Mouse (Mus musculus): ENCODE measurements around the gene Tbc1d22a. TPM values are rescaled to one million over a fixed set of nuclear protein-coding genes. Genes with fewer than 3 reads are reported as not detected.
"Not testable (repeated sequence)": the region's sequence is repeated elsewhere in the genome, so short reads cannot be mapped to it uniquely, and the experiment has no call there.

Gene Tbc1d22a
- 10 to 100 TPM; 25.1 to 25.2 TPM for total RNA-seq (2021)
- long read RNA-seq, transcript Tbc1d22a-201 (13 exons, 3,229 nt), result major isoform, 17 of 26 reads
- long read RNA-seq, partial matches to known transcripts, result 2 of 26 reads
- long read RNA-seq, other reads (novel, unspliced or antisense), result 7 of 26 reads

DNA sequence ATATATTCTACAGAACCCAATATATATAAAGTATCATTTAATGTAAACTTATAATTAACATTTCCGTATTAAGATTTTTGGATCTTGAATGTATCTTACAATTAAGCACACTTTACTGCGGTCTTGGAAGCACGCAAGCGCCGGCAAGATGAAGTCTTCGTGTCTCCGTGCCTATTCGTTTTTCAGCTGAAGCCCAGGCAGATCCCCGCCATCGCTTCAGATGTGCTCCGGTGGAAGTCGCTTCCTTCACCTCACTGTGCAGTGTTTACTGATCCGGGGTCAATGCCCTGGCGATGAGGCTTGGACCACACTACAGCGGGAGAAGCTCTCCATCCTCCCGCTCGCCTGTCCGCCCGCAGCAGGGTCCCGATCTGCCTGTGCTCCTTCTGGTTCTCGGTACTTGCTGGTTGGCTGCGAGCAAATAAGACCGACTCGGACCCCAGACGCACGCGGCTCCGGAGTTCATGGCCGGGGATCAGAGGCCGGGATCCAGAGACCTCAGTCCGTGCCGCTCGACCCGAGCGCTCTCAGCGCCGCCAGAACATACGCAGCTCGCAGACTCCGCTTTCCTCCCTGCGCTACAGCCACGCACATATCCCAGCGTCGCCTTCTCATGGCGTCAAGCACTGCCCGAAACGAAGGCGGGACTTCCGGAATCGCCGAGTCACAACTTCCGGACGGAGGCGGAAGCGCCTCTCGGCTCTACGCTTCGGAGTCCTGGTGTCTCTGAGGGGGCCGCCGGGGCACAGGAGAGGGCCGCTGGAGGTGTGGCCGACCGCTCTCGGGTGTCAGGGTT lies at the start of gene Tbc1d22a:
Gene Tbc1d22a, plus strand, starts transcription at position 707 of the 796 bp plus-strand sequence.
- peak; percentile 92 to 93 for DNase-seq (ENCODE audit: low spot score in 2 of 2)

DNA sequence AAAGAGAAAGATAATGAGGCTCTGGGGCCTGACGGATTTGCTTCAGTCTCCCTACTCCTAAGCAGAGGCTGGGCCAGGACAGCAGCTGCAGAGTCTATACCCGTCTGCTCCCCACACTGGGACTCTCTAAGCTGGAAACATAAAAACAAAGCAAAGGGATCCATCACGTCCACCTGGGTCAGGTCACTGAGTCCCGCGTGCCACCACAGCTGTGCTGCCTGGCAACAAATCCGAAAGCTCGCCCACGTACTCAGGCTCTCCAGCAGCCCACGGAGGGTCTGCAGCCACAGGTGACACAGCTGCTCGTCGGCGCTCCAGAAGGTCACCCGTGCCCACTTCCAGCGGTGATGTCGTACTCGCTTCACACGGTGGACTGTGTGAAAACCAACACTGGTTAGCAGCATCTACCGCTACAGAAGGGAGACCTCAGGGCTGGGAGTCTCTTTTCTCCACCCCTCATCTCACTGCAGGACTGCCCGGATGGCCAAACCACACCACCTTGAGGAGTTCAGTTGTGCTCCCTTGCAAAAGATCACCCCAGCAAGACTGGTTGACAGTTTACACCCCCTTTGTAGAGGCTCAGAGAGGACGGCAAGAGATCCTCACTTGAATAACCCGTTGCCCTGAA lies 49.4 kb upstream of the Tbc1d22a start:
- no peak for DNase-seq (ENCODE audit: low spot score in 2 of 2)

DNA sequence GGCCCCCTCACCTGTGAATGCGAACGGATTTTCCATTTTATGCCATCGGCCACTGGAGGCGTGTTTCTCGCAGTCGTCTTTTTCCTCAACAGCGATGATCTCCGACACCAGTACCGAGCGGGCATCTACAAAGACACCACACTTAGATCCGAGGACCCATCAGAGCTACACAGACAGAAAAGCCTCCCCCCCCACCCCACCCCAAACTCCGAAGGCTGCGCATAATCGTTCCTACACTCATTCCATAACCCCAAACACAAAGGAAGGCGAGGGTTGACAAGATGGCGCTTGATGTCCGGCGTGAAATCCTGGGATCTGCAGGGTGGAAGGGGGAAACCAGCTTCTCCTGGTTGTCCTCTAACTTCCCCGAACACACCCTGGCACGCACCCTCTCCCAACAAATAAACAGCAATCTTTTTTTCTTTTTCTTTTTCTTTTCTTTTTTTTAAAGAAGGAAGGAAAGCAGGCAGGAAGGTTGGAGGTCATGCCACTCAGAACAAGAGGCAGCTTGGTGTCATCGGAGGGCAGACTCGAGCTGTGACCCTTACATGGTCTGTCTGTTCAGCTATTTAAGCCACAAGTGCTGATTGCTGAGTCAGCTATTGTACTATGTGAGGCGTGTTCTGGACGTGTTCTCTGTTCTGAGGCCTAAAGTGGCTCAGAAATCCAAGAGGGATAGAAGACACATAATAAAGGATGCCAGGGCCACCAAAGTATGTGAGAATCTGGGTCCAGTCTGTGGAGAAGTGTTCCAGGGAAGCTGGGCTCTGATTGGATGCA lies 48.3 kb upstream of the Tbc1d22a start:
- DNase-seq (ENCODE audit: low spot score in 2 of 2), result no peak

DNA sequence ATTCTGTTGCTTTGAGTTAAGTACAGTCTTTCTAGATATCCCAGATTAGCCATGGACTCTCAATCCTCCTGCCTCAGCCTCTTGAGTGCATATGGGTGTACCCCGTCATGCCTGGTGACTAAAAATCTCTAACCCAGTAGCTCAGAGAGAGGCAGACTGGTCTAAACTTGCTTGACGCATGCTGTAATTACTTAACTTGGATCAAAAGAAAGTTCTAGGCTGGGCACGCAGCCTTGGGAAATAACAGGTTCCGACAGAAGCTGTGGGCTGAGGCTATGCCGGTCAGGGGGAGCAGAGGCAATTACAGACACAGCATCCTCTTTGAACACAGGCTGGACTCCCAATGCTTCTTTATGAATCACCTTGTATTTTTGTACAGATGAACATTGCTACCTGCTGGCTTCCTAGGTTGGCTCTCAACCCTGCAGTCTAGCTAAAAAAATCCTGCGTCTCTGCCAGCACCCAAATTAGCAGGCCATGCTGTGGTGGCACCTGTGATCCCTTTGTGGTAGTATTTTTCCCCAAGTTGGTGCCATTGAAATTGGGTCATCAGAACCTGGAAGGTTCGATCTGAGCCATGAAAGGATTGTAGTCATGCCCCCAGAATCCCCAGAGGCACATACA lies 47.1 kb upstream of the Tbc1d22a start:
- no peak for DNase-seq (ENCODE audit: low spot score in 2 of 2)

DNA sequence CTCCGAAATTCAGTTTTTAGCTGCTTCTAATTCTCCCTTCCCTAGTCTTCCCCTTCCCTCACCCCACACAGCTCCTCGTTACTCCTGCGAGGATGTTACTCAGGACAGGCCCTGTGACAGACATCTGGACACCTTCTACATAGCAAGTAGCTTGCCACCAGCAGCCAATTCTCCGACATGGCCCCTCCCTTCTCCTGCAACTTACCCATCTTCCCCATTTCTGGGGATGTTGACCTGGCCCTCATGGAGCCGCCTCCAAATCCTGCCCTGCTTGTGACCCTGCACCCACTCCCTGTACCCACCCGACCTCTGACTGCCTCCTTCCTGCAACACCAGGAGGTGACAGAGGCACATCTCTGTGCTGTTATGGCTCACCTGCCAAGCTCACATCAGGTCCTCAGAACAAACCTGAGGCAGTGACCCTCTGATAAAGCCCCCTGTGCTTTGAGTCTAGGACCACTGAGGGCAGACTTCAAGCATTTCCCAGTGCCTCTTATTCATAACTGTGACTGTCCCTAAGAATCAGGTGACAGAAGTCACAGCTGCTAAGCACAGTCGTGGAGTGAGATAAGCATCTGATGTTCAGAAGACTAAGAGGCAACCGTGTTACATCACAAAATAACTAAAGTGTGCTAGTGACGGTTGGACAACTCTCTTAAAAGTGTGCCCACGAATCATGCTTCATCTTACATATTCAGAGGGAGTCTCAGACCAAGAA lies 46.3 kb upstream of the Tbc1d22a start:
- no peak for DNase-seq (ENCODE audit: low spot score in 2 of 2)

DNA sequence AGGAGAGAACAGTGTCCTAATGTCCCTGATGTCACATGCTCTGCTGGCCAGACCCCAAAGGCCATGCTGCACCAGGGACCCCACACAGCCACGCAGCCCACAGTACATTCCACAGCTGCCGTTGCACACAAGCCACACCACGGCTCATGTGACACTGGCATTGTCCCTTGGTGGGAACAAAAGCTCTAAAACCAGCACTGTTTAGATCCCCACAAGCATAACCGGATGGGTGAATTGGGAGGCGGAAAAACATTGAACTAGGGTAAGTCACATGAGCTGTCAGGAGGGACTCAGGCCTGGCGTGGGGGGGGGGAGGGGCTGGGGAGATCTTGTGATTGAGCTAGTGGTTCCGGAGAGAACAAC lies 45.8 kb upstream of the Tbc1d22a start:
- DNase-seq (ENCODE audit: low spot score in 2 of 2), result no peak

DNA sequence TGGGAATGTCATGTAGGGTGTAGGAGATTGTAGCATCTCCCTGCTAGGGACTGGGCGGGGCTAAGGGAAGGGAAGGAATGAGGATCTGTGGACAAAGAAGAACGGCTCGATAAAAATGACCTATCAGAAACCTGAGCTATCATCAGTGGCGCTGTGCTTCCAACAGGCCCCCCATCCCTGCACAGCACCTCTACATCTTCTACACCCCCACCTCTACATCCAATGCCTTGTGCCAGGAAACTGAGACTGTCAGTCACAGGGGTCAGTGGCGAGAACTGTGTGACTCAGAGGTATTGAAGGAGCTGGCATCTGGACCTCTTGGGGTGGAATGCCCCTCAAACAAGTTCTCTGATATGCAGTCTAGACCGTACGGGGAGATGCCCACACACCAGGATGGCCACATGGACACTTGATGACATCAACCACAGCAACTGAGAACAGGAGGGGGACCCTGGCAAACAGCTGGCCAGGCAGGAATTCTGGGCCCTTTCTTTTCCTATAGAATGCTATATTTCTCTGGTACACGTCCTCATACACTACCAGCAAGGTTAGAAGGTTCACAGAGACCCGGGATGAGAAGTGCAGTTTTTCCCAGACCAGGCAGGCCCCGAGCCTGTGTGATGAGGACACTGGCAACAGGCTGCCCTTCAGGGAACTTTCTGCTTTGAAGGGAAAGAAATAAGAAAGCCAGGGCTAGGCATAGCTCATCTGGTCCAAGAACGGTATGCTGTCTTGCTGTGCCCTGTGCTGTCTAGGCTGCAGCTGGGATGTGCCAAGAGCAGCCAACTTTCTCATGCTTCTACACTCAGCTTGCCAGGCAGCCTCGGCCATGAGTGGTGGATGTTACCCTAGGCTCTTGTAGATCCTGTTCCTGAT lies 45.1 kb upstream of the Tbc1d22a start:
- no peak for DNase-seq (ENCODE audit: low spot score in 2 of 2)

DNA sequence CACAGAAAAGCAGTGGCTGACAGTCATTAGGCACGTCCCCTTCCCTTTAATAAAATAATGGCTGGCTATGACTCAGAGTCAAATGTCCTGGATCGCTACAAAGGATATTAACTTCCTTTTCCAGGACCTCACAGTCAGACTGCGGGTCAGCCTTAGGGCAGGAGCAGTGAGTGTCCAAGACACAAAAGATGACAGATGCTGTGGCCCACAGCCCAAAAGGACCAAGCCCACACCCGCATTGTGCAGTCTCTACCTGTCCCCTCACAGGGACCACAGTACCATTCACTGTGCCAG lies 44.5 kb upstream of the Tbc1d22a start:
- DNase-seq (ENCODE audit: low spot score in 2 of 2), result no peak

DNA sequence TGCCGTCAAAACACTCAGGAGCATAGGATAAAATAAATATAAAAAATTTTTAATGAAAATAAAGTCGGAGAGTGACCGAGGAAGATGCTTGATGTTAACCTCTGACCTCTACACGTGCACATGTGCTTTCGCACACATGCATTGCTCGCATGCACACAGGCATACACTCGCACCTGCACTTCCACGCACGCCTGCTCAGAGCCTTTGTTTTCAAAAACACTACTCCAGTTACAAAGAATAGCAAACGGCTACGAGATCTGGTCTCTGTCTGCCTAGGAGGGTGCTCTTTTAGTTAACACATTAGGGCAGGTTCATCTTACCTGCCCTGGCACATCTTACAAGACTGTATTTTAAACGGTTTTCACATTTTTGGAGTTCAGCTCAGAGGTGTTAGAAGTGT lies 42.9 kb upstream of the Tbc1d22a start:
- DNase-seq (ENCODE audit: low spot score in 2 of 2), result no peak

DNA sequence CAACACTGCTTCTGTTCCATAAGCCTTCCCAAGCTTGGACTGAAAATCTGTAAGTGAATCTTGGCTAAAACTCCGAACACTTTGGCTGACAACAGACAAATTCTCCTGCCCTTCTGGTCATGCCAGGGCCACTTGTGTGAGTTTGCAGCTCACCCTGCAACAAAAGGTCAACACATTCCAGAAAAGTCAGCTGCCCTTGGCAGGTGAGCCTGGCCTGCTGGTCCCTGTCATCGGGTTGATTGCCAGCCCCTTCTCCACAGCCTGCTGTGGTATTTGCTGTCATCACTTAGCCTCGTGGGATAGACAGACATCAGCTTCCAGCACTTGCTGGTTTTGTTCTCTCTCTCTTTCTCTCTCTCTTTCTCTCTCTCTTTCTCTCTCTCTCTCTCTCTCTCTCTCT lies 42.1 kb upstream of the Tbc1d22a start:
- no peak for DNase-seq (ENCODE audit: low spot score in 2 of 2)

DNA sequence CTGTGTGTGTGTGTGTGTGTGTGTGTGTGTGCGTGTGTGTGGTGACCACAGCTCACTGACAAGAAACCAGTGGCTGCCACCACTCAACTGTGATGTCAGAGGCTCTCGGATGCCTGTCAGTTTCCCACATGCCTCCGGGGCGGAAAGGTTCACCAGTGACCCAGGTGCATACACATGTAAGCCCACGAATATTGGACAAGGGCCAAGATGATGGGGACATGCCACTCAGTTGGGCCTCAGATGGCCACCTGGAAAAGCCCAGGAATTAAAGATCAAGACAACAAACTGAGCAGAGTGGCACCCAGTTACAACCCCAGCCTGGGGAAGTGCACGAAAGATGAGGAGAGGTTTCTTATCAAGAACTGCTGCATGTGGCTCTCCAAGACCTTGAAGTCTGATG lies 41.7 kb upstream of the Tbc1d22a start:
- DNase-seq (ENCODE audit: low spot score in 2 of 2), result no peak

DNA sequence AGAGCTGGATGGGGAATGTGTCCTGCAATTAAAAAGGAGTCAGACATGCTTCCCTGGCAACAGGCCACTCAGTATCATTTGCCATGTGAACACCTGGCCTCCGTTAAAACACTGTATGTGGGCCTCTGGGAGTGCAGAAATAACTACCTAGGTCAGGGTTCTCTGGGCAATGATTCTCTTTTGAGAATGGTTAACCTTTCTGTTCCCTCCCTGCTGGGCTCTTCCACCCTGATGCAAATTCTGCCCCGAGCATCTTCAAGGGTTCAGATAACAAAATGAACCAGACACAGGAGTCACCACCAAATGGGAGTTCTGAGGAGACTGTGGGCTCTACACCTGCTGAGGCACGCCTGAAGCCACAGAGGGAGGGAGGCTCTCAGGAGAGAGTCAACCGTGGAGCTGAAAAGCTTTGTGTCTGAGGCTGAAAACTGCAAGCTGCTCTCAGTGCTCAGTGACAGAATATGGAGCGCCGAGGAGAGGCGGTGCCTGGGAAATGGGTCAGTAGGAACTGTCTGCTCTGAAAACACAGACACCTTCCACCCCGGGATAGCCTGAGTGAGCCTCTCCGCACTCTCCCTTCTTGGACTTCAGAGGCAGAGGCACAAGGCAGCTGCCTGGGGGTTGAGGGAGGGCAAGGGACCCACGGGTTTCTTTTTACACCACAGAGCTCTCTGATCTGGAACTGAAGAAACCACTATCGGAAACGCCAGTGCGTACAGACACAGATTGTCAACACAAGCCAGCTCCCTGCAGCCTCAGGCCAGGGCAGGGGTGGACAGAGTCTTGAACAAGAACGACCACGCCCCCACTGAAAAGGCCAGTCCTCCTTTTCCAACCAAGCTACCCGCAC lies 40.9 kb upstream of the Tbc1d22a start:
- no peak for DNase-seq (ENCODE audit: low spot score in 2 of 2)

DNA sequence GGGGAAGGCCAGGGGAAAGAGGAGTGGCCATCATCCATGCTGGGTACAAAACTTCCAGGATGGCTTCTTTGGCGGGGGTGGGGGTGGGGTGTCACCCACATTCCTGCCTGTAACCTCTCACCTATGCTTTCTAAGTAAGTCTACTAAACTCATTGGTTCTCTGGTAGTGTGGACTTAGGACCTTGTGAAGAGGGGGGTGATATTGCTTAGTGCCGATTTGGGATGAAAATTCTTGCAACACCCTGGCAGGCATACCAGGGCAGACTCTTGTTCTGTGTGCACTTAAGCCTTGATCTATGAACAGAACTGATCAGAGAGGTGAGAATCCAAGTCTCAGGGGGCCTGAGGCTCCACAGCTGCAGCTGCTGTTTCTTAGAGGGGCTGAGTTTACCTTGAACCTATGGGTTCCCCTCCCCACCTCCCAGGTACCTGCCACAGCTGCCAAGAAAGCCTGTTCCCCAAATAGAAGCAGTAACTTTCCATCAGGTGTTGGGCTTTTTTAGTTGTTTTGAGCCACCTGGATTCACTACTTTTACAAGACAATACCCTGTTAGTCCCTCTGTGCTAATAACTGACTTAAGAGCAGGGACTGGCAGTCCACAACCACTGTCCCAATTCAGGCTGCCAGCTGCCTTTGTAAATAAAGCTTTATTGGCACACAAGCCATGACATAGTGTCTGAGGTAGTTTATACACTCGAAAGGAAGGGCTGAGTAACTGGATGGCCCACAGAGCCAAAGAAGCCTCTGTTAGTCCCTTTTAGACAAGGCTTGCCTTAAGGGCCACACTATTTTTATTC lies 38.8 kb upstream of the Tbc1d22a start:
- no peak for DNase-seq (ENCODE audit: low spot score in 2 of 2)

DNA sequence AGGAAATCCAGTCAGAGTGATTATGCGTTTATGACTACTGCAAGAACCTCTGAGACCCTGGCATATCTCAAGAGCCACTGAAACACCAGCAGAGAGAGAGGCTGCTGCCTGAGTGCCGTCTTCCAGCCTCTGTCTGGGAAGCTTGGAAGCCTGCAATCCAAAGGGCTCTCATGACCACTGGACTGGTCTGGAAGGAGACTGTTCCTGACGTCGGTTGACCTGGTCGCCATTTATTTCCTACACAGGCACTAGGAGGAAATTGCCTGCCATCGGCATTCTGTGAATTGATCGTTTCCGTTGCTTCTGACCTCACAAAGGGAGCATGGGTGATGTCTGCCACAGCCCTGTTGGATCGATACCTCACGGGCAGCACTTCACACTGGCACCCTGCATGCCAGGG lies 38.1 kb upstream of the Tbc1d22a start:
- no peak for DNase-seq (ENCODE audit: low spot score in 2 of 2)

DNA sequence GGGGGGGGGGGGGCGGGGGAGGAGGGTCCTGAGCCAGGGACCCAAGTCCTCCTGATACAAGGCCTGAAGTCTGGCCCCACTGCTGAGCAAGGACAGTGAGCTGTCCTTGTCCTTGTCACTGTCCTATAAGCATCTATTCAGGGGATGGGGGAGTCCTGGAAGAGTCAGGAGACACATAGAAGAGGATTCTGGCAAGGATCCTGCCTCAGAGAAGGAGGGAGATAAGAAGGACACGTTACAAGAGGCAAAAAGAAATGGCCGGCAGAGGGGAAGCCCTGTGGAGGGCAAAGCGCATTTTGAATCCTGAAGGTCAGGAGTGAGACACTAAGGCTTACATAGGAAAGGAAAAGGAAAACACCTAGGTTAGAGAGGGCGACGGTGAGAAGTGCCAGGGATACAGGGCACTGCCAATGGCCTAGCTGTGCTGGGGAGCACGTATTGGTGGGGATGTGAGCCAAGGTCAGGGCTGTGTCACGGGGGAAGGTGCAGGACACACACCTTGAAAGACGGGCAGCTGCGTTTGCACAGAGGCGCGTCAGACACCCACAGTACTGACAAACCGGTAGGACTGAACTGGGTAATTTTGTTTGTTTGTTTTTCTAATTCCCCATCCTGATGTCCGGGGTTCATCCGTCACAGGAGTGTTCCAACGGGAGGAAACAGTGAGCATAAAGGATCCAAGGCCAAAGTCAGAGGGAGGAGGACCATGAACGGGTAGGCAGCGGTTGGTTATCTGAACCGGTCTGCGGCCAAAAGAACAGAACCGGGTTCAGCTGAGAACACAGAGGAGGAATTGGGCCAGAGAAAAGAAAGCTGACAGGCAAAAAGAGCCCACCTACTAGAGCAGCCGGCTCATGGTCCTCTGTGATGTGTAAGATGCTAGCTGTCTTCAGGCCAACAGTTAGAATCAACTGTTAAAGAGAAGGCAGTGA lies 37.2 kb upstream of the Tbc1d22a start:
- DNase-seq (ENCODE audit: low spot score in 2 of 2), result no peak

DNA sequence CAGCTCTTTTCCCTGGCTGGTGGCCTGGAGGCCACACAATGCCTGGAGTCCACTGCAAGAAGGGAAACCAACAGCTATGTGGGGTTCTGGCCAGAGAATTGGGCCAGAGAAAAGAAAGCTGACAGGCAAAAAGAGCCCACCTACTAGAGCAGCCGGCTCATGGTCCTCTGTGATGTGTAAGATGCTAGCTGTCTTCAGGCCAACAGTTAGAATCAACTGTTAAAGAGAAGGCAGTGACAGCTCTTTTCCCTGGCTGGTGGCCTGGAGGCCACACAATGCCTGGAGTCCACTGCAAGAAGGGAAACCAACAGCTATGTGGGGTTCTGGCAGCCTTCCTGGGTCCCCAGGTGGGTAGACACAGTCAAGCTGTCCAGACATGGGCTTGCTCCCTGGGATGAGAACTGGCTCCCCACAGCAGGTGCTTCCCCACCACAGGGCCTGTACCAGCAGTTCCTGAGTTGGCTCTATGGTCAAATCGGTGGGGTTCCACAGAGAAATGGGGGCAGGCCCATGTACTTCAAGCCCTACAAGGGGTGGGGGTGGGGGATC lies 36.5 kb upstream of the Tbc1d22a start:
- DNase-seq (ENCODE audit: low spot score in 2 of 2), result not testable (repeated sequence)

DNA sequence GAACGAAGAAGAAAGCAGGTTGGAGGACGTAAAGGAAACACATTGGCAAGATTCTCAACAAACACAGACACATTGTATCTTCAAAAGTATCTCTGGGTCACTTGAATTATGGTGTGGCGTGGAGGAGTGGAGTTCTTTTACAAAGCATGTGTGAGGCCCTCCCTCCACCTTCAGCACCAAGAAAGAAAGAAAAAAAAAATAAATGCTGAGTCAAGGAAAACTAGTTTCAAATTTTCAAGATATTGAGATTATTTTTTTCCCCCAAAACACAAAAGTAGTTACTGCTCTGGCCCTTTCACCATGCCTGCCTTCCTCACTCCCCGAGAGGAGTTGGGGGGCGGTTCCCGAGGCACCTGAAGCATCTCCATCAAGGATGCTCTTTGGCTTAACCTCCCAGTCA lies 35.7 kb upstream of the Tbc1d22a start:
- DNase-seq (ENCODE audit: low spot score in 2 of 2), result no peak

Data from layer of hippocampus, postnatal 10 days (tissue).